Mouse (Mus musculus) v-Abl transformed pro-B cells (cell line): ENCODE results near the gene Anapc15.

Experiments used
- in situ Hi-C, 2 experiments: fragments of 400-800 bp; cut with MboI; formaldehyde crosslinking; loops; one replicate each; pipeline ENCODE4 v1.15.1; 2025; ENCODE audit not compliant: unreplicated experiment in 2 of 2

Gene Anapc15

DNA sequence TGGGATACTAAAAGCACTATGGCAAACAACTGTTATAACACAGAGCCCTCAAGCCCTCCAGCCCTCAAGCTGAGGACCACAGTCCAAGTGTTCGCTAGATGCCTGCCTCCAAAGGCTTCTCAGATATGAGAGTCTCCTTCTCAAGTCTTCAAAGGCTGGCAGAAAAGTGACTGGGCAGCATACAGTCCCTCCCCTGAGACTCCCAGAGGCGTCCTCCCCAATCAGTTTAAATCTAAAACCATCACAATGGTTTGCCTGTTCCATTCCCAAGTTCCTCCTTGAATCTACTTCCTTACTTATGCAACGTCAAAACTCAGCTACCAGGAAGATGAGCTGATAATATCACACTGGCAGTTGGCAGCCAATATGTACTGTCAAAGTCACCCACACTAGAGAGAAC is at the start of gene Anapc15:
Gene Anapc15, plus strand, starts transcription at position 301 of the 400 bp plus-strand sequence.
- in situ Hi-C loops, result loop anchor here in 1 of 2 experiments (25.0 kb wide), 1 partner anchor 201 kb away; the partner anchor contains the start of gene Clpb

DNA sequence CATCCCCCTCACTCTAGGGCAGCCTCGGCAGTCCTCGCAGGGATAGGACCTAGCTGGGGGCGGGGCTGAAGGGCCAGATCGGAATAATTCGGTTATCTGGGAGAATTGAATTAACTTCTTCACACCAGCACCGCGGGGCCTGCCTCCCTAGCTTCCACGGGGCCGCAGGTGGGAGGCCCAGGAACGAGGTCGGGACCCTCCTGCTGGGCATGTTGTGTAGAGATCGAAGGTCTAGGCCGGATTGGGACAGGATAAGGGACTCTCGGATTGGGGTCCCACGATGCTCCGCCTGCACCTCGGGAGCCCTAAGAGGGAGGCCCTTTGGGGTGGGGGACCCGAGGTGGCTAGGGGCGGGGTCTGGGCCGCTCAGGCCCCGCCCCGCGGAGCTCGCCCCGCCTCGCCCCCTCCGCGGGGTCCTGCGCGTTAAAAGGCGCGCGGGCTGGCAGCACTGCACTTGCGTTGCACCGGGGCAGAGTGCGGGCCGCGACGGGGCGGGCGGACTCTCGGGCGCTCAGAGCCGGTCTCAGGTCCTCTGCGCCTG is 45.6 kb upstream of the Anapc15 start, which contains the start of gene Phox2a:
Gene Phox2a, plus strand, starts transcription at position 453 of the 541 bp plus-strand sequence.
- in situ Hi-C loops, result no loop called here

DNA sequence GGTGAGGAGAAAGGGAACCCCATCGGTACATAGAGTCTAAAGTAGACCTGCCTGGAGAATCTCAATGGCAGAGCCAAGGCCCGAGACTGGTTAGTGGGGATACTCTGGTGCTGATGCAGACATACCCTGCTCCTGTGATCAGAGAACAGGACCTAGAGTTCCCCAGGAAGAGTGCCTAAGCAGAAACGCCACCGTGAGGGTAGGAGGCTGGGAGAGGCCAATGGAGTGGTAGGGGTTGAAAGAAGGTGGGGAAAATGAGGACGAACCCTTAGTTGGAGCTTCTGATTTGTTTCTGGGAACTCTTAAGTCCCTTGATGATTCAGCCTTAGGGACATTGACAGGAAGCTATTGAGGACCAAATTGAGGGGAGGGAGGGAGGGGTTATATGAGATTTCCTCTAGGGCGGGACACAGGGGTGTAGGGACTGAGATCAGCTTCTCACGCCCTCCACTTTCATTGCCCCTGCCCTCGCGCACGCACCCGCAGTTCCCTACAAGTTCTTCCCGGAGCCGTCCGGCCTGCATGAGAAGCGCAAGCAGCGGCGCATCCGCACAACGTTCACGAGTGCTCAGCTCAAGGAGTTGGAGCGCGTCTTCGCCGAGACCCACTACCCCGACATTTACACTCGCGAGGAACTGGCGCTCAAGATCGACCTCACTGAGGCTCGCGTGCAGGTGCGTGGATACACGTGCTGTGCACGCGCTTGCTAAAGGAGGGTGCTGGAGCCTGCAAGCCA is 43.1 kb upstream of the Anapc15 start:
- in situ Hi-C loops, result no loop called here

DNA sequence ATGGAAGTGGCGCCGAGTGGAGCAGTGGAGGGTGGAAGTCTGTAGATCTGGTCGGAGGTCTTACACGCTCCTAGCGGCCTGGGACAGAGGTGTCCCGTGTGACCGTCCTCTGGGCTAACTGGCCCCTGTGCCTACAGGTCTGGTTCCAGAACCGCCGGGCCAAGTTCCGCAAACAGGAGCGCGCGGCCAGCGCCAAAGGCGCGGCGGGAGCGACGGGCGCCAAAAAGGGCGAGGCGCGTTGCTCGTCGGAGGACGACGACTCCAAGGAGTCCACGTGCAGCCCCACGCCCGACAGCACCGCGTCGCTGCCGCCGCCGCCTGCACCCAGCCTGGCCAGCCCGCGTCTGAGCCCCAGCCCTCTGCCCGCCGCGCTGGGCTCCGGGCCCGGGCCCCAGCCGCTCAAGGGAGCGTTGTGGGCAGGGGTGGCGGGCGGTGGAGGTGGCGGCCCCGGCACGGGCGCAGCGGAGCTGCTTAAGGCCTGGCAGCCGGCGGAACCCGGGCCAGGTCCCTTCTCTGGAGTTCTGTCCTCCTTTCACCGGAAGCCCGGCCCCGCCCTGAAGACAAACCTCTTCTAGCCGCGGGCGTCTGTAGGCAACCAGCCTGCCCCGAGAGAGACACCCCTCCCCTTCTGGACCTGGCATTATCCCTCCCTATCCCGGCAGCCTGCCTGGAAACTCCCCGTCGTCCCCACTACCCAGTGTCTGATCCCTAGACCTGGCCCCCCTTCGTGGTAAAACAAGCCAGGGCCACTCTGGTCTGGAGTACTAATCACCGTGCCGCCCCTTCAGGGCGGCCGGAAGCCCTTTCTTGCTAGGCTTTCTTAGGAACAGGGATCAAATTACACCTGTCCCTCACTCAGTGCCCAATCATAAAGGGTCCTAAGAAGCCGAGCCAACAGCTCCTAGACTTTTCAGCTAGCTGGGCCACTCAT is 41.7 kb upstream of the Anapc15 start:
- in situ Hi-C loops, result no loop called here

DNA sequence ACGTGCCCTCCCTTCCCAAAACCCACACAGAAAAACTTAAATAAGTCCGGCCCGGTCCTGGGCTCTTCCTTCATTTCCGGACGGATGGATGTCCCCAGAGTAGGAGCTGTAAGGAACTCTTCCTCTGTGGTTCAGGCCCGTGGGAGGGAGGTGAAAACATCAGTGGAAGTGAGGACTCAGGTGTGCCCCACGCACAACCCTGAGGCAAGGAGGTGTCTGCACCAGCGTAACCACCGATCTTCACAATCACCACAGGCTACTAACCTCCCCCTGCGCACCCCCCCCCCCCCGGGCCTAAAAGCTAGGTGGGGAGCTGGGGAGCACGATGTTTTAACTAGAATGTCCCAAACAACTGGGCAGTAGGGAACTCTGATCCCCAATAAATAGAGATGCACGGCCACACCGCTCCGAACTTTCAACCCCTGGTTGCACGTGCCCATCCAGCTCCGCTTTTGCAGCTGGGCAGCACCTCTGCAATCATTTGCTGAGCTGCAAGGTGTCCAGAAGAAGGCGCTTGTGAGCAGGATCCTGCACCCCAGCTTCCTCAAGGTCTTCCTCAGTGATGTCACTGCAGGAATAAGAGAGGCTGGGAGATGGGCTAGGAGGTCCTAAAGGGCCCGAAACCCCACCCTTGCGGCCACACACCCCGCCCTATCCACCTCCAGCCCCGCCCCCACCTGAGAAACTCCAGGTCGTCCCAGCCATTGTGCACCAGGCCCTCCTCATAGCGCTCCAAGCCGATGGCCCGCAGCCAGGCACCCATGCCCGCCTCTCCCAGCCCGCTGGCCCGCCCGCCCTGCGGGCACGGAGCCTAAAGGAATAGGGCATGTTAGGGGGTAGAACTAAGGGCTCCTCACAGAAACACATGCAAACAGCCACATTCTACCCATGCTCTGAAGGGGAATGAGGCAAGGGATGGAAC is 40.4 kb upstream of the Anapc15 start:
- in situ Hi-C loops, result no loop called here

DNA sequence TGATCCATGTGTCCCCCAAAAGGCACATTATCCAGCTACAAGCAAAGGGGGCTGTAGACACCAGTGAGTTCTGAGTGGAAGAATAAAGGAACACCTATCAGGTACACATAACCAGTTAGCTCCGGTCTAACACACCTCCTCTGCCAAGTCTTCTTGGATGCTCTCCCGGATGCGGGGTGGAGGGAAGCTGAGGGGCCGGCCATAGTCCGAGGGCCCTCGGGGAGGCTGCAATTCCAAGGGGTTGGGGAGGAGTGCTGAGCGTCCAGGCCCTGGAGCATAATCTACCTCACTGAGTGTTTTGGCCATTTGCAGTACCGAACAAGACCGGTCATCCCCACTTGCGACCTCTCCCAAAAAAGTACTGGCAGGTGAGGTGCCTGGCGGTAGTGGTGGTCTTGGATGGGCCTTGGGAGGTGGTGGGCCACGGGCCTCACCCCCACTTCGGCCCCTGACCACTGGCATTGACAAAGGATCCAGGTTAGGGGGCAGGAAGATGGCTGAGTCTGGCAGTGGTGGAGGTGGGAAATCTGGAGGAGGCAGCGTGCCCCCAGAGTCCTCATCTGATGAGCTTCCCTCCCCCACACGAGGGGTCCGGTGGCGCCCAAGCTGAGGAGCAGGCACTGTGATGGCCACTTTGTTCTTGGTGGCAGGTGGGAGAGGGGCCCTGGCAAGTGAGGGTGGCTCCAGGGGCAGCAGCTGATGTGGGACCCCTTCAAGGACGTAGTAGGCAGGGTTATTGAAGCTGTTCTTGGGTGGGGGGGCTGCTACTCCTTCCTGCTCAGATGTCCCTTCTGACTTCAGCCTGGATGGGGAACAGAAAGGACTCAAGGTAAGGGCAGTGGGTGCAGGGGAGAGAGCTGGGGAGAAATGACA is 39.5 kb upstream of the Anapc15 start:
- in situ Hi-C loops, result no loop called here

DNA sequence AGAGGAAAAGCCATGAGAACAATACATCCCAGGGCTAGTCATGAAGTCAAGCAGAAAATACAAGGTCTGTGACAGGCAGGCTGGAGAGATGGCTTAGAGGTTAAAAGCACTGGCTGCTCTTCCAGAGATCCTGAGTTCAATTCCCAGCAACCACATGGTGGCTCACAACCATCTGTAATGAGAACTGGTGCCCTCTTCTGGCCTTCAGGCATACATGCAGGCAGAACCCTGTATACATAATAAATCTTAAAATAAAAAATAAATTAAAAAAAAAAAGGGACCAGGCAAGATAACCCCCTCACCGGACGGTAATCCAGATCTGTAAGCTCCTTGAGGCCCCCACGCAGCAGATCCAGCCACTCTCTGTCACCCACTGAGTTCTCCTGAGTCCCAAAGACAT is 33.1 kb upstream of the Anapc15 start:
- in situ Hi-C loops, result no loop called here

DNA sequence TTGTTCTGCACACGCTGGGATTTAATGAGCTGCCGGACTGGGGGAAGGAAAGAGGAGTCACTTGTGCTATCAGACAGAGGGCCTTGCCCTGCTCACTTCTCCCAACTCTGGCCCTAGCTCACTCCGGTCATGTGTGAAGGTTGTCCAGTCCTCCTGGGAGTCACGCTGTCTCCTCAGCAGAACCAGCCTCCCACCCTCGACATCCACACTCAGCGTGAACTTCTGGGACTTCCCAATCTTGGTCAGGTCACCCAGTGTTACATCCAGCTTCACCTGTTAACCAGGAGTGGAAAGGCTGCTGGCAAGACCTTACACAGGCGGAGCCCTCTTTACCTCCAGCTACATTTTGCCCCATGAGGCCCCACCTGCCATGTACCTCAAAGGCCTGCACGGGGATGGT is 32.1 kb upstream of the Anapc15 start:
- in situ Hi-C loops, result no loop called here

DNA sequence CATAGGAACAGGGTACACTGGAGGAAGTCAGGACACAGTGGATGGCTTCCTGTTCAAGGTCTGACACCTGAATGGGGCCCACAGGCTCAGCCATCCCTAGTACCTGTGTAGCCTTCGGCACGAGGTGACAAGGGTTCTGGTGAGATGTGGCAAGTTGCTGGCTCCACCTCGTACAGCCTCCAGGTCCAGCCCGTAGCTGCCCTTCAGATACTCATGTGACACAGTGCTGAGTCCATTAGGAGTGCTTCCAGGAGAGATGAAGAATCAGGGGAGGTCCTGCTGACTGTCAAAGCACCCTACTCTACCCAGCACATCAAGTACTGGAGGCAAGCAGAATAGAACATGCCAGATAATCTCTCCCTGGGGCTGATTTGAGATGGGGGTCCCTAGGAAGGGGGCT is 31.1 kb upstream of the Anapc15 start:
- in situ Hi-C loops, result no loop called here

DNA sequence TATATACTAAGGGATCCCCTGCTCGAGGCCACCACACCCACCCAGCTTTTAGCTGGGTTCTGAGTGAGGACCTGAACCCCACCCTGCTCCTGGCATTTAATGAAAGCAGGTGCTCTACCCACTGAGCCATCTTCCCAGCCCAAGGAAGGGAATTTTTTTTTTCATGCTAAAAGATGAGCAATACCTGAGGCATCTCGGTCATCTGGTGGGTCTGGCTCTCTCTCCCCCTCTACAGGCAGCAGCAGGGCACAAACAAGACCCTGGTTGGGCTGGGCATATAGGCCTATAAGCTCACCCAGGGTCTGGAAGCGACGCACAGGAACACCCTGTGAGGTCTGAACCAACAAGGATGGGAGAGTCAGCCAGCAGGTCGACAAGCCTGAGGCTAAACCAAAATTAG is 30.2 kb upstream of the Anapc15 start:
- in situ Hi-C loops, result no loop called here

DNA sequence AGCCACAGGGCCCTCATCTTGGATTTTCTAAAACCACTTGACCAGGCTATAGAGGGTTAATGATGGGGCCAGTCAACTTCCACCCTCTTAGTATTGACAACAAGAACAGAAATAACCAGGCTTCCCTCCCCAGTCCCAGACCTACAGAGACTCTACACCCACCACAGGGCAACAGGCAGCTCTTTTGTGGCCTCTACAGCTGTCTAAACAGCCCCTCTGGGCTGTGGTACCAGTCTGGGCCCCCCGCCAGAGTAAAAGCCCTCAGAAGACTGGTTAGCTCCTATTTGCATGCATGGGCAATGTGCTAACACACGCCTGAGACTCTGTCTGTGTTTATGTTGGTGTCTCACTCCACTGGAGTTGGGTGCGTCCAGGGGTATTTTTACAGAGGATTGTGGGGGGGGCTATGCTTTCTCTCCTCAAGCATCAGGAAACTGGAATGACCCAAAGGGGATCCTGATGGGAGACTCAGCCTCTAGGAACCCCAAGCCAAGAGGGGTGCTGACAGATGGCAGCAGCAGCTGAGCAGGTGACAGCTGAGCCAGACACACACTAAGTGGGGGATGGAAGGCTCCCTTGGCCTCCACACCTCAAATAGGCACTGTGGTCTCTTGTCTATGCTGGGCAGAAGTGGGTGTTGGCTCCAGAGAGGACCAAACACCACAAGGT is 29.5 kb upstream of the Anapc15 start:
- in situ Hi-C loops, result no loop called here

DNA sequence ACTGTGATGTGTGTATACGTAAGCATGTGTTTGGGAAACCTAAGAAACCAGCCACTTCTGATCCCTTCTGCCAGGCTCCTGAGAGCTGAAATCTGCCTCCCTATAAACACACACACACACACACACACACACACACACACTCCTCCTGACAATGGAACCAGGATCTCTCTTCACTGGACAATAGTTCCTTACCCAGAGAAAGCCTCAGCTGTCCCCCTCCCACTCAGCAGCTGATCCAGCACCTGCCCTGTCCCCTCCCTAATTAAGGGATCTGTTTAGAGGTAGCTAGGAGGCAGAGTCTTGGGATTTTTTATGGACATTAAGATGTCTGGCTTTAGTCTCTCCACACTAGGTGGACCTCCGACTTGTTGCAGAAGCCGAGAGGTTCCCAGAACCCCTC is 28.6 kb upstream of the Anapc15 start:
- in situ Hi-C loops, result no loop called here

DNA sequence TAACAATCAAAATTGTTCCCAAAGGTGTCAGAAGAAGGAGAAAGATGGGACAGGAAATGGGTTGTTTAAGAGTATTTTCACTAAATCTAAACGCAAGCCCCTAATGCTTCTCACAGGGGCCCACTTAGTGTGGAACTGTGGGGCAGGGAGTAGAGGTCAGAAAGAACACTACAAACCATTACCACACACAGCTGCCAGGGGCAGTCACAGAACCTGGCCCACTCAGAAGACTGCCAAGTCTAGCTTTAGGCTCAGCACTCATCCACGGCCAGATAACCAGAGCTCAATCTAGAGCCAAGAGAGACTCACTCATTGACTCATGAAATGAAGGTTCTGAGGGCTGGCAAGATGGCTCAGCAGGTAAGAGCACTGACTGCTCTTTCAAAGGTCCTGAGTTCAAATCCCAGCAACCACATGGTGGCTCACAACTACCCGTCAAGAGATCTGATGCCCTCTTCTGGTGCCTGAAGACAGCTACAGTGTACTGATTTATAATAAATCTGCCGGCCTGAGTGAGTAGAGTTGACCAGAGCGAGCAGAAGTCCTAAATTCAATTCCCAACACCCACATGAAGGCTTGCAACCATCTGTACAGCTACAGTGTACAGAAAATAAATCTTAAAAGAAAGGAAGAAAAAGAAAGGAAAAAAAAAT is 27.9 kb upstream of the Anapc15 start:
- in situ Hi-C loops, result no loop called here

DNA sequence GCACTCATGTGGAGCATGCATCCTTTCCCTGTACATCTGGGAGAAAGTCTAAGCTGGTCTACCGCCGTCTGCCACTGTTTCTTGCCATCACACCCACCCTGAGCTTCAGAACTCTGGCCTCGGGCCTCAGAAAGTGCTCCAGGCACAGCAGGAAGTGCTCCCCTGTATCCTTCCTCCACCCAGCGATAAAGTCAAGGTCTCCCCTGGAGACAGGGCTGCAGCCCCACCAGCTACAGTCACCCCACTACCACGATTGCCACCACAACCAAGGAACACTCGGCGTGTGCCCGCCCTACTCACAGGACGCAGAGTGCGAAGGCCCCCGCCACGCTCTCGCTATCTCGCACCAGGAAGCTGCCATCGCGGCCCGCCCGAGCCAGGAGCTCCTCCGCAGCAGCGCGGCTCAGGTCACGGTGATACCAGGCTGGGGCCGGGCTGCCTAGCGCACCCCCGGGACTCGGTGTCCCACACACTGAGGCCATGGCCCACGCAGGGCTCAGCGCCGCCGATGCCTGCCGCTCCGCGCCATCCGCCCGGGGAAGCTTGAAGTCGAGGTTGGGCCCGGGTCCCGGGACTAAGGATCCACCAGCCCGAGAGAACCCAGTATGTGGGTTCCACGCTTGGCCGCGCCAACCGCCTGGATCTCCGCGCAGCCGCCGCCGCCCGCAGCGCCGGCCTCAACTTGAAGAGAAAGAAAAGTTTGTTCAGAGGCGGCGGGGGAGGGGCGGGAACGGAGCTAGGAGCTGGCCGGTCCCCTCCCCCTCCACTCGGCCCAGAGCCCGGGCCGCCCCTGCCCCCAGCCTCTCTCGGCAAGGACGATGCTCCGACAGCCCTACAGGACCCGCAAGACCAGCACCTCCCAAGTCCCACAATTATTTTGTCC is 27.0 kb upstream of the Anapc15 start:
- in situ Hi-C loops, result no loop called here

DNA sequence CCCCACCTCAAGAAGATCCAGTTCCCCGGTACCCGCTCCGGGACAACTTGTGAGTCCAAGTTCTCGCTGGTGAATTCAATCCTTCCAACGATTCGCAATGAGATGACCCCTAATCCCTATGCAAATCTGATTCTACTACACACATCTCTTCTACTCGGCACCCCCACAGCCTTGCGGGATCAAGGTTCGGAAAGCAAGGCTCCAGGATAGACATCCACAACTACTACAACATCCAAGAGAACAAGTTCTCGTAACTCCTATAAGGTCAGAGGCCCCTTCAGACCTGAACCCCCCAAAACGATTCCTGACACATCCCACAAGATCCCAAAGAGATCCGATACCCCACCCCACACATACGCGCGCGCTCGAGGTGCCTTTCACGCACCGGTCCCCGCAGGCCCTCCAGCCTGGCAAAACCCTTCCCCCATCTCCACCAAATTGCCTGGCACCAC is 26.3 kb upstream of the Anapc15 start:
- in situ Hi-C loops, result no loop called here

DNA sequence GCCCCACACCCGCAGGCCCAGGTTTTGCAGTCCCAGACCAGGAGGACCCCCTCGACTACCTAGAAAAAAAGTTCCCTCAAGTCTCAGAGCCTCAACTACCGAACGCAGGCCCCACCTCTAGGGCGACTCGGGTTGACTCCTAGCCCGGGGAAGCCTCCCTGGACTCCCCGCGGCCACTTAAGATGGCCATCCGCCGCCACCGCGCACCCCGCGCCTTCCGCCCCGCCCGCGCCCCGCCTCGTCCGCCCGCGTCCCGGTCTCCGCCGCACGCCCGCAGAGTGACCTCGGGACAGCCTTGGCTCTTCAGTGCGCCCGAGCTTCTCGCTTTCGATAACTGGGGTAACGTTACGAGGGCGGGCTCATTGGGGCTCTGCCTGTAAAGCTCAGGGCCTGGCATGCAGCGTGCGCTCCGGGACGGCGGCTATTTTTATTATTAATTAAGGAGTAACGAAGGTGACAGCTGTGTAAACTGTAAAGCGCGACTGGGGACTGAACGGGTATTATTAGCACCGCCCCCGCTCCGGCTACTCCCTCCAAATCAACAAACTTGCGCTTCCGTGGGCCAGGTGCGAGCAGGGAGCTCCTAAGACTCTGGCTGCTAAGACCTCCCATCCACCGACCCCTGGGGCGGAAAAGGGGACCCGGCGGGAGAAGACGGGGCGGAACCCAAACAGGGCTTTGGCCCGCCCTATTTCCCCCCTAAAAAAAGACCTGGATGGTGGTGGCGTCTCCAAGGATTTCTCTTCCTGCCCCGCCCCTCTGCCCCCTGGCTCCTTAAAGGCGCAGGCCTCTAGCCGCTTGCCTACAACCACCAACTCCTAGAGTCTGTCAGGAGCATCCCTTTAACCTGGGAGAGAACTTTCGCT is 25.7 kb upstream of the Anapc15 start, which contains the start of gene Inppl1:
Gene Inppl1, minus strand, starts transcription at position 624 of the 866 bp plus-strand sequence.
- in situ Hi-C loops, result no loop called here
